In genomic region chr13:20916698-20917511, GRCm38 (mm10) we compare ENCODE assay signal across 16 mouse cellular contexts.
DNase-seq lines count a peak whose midpoint lies in the region; ATAC-seq lines count a peak whose summit lies in the region.
"Had no signal": no experiment of that assay in that cellular context is flagged by ENCODE, and none has a peak within 500 bp of the region (broad histone marks: within the 10 kb centered on the region; RNA-seq: fewer than 3 reads in every experiment).

No protein-coding gene starts in this region.

- no peak overlapping the region for H3K4me3 ChIP-seq in forebrain, embryonic 16.5 days (replicated peaks; ENCODE audit: low read length)
- no peak overlapping the region for H3K4me3 ChIP-seq in forebrain, embryonic 15.5 days
- H3K4me3 ChIP-seq in hindbrain, embryonic 13.5 days: no peak overlapping the region
- no peak overlapping the region for H3K4me3 ChIP-seq in midbrain, embryonic 16.5 days (ENCODE audit: low read depth, low read length)
- H3K4me3 ChIP-seq in forebrain, embryonic 14.5 days (ENCODE audit: low read depth, low read length): no peak overlapping the region
- H3K4me3 ChIP-seq: forebrain, embryonic 12.5 days; myocyte had no signal

- H3K4me2 ChIP-seq in forebrain, embryonic 16.5 days (ENCODE audit: low read length): no peak overlapping the region
- no peak overlapping the region for H3K4me2 ChIP-seq in forebrain, embryonic 15.5 days (replicated peaks)
- no peak overlapping the region; the same call in 1 of the 2 replicates for H3K4me2 ChIP-seq in hindbrain, embryonic 13.5 days
- H3K4me2 ChIP-seq in midbrain, embryonic 16.5 days (ENCODE audit: low read length): no peak overlapping the region
- no peak overlapping the region for H3K4me2 ChIP-seq in forebrain, embryonic 14.5 days (ENCODE audit: low read length)
- H3K4me2 ChIP-seq: forebrain, embryonic 12.5 days had no signal

- H3K4me1 ChIP-seq in forebrain, embryonic 16.5 days (replicated peaks; ENCODE audit: control insufficient read depth, insufficient read depth, low read length): no peaks in the 10 kb centered on the region
- H3K4me1 ChIP-seq in forebrain, embryonic 15.5 days: no peaks in the 10 kb centered on the region
- peaks cover 14% of the 10 kb centered on the region for H3K4me1 ChIP-seq in hindbrain, embryonic 13.5 days (replicated peaks)
- peaks cover 2% of the 10 kb centered on the region; the same call in 1 of the 2 replicates for H3K4me1 ChIP-seq in midbrain, embryonic 16.5 days (ENCODE audit: control insufficient read depth, insufficient read depth, low read length)
- no peaks in the 10 kb centered on the region for H3K4me1 ChIP-seq in forebrain, embryonic 14.5 days (ENCODE audit: control insufficient read depth, insufficient read depth, low read length)

- H3K9me3 ChIP-seq in forebrain, embryonic 16.5 days (ENCODE audit: control insufficient read depth, low read length): no peaks in the 10 kb centered on the region
- H3K9me3 ChIP-seq in forebrain, embryonic 15.5 days: no peaks in the 10 kb centered on the region
- no peaks in the 10 kb centered on the region for H3K9me3 ChIP-seq in hindbrain, embryonic 13.5 days
- H3K9me3 ChIP-seq in midbrain, embryonic 16.5 days (replicated peaks; ENCODE audit: control insufficient read depth, low read length, poor library complexity, severe bottlenecking): no peaks in the 10 kb centered on the region; the same call in 1 of the 2 replicates
- H3K9me3 ChIP-seq in forebrain, embryonic 14.5 days (replicated peaks; ENCODE audit: control insufficient read depth, low read length): no peaks in the 10 kb centered on the region
- H3K9me3 ChIP-seq: forebrain, embryonic 12.5 days; G1E had no signal

- DNase-seq in R1 (ENCODE audit: low read depth, low spot score): peak; percentile 32
- DNase-seq in forebrain, embryonic 14.5 days (ENCODE audit: low spot score): no peak
- DNase-seq in thymus, postnatal 14 days: no peak
- DNase-seq: cerebellum, adult 8-10 months; heart, postnatal 10 days; kidney, adult 18-20 months; right cerebral cortex, adult 18-20 months had no signal

- peak; percentile 45; the same call in 1 of the 2 replicates for ATAC-seq in forebrain, embryonic 16.5 days
- no peak; the same call in 1 of the 2 replicates for ATAC-seq in forebrain, embryonic 15.5 days (replicated peaks)
- ATAC-seq in hindbrain, embryonic 13.5 days (ENCODE audit: low FRiP score): peak; percentile 78
- ATAC-seq in midbrain, embryonic 16.5 days: peak; percentile 80
- no peak for ATAC-seq in forebrain, embryonic 14.5 days
- no peak for ATAC-seq in monocyte, adult 5-6 weeks (replicated peaks; ENCODE audit: insufficient number of reproducible peaks, low FRiP score, low TSS enrichment, poor library complexity, severe bottlenecking)

- no peaks in the 10 kb centered on the region for H3K36me3 ChIP-seq in forebrain, embryonic 16.5 days (ENCODE audit: control insufficient read depth, insufficient read depth)
- no peaks in the 10 kb centered on the region for H3K36me3 ChIP-seq in forebrain, embryonic 15.5 days
- H3K36me3 ChIP-seq in hindbrain, embryonic 13.5 days: no peaks in the 10 kb centered on the region
- H3K36me3 ChIP-seq in midbrain, embryonic 16.5 days (ENCODE audit: control insufficient read depth, insufficient read depth, low read length): no peaks in the 10 kb centered on the region
- no peaks in the 10 kb centered on the region for H3K36me3 ChIP-seq in forebrain, embryonic 14.5 days (ENCODE audit: control insufficient read depth, insufficient read depth, low read length)
- H3K36me3 ChIP-seq: forebrain, embryonic 12.5 days; G1E had no signal

- no peaks in the 10 kb centered on the region for H3K27me3 ChIP-seq in forebrain, embryonic 16.5 days (replicated peaks; ENCODE audit: control insufficient read depth, insufficient read depth, low read length)
- H3K27me3 ChIP-seq in forebrain, embryonic 15.5 days: no peaks in the 10 kb centered on the region
- H3K27me3 ChIP-seq in hindbrain, embryonic 13.5 days: no peaks in the 10 kb centered on the region
- no peaks in the 10 kb centered on the region for H3K27me3 ChIP-seq in midbrain, embryonic 16.5 days (ENCODE audit: control insufficient read depth, insufficient read depth, low read depth, low read length)
- no peaks in the 10 kb centered on the region for H3K27me3 ChIP-seq in forebrain, embryonic 14.5 days (replicated peaks; ENCODE audit: control insufficient read depth, insufficient read depth, low read length)
- H3K27me3 ChIP-seq: forebrain, embryonic 12.5 days had no signal

- no peak overlapping the region for H3K27ac ChIP-seq in forebrain, embryonic 16.5 days (ENCODE audit: low read length)
- H3K27ac ChIP-seq in forebrain, embryonic 15.5 days (replicated peaks): no peak overlapping the region
- H3K27ac ChIP-seq in hindbrain, embryonic 13.5 days: peak overlapping the region; percentile 80
- no peak overlapping the region for H3K27ac ChIP-seq in midbrain, embryonic 16.5 days (ENCODE audit: low read length)
- H3K27ac ChIP-seq in forebrain, embryonic 14.5 days (ENCODE audit: low read depth, low read length): no peak overlapping the region
- H3K27ac ChIP-seq: forebrain, embryonic 12.5 days; liver, embryonic 14.5 days had no signal

- WGBS in forebrain, embryonic 16.5 days: 74% methylated on average over 10 of the region's 10 CpGs
- 74% methylated on average over 10 of the region's 10 CpGs for WGBS in forebrain, embryonic 15.5 days
- WGBS in hindbrain, embryonic 13.5 days: 47% methylated on average over 10 of the region's 10 CpGs
- 61% methylated on average over 10 of the region's 10 CpGs for WGBS in midbrain, embryonic 16.5 days
- WGBS in forebrain, embryonic 14.5 days: 75% methylated on average over 10 of the region's 10 CpGs

- H3K9ac ChIP-seq in forebrain, embryonic 16.5 days (replicated peaks; ENCODE audit: low read depth, low read length): no peak overlapping the region
- no peak overlapping the region for H3K9ac ChIP-seq in forebrain, embryonic 15.5 days (replicated peaks)
- no peak overlapping the region for H3K9ac ChIP-seq in hindbrain, embryonic 13.5 days
- H3K9ac ChIP-seq in midbrain, embryonic 16.5 days (ENCODE audit: low read depth, low read length): no peak overlapping the region
- no peak overlapping the region for H3K9ac ChIP-seq in forebrain, embryonic 14.5 days (ENCODE audit: low read length)
- H3K9ac ChIP-seq: forebrain, embryonic 12.5 days; liver, embryonic 14.5 days had no signal

Comparison
In these comparisons a context has a peak if more than half of its experiments do, and no peak if none do; other contexts are left out.
1. ATAC-seq: peak in forebrain, embryonic 16.5 days (single experiment), hindbrain, embryonic 13.5 days (single experiment) and midbrain, embryonic 16.5 days (single experiment); none in forebrain, embryonic 15.5 days (single experiment), forebrain, embryonic 14.5 days (single experiment) and monocyte, adult 5-6 weeks (single experiment).